Mouse (Mus musculus) heart, postnatal 0 days (tissue): Measurements from ENCODE around the gene Specc1.

Experiments
- CTCF ChIP-seq: IDR thresholded peaks from 2 replicates; pipeline ENCODE4 v1.5.1; 2016; ENCODE audit warnings: antibody characterized with exemption, control low read depth, low read depth
- EP300 ChIP-seq: IDR thresholded peaks from 2 replicates; pipeline ENCODE4 v1.6.1; 2016; ENCODE audit warnings: antibody characterized with exemption, low read depth

GRCm38 (mm10) chr11:62269097-62269496, 312.5 kb downstream of the Specc1 start:
- TF ChIP-seq EP300 (no peak), CTCF (no peak)
